Mouse (Mus musculus) mesoderm, embryonic 11.5 days (tissue): Measurements from ENCODE around the gene Cox7a1.
A peak's percentile ranks its signal among the peaks of the same experiment; 100 is the strongest.
"Not testable (repeated sequence)": the region's sequence is repeated elsewhere in the genome, so short reads cannot be mapped to it uniquely, and the experiment has no call there.

Source experiments
- DNase-seq: peaks from one replicate; pipeline ENCODE4 v3.0.0-alpha.2; 2012; ENCODE audit warnings: low read depth, low spot score

Cox7a1 gene

DNA sequence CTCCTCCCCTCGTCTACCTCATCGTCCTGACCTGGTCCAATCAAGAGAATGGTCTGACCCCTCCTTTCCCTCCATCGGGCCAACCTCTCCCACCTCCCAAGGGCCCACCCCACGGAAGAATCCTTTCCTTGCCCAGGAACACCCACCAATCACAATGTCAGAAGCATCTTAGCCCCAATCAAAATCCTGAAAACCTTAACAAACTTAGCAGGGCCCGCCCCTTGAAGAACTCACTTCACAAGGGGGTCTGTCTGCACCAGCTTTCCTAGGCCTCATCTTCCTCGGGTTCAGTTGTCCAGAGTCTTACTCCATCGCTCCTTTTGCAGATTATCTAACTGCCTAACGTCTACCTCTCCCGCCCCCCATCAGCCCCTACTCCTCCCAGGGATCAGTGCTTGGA is 9.1 kb downstream of the Cox7a1 start:
- peak; percentile 43 for DNase-seq

DNA sequence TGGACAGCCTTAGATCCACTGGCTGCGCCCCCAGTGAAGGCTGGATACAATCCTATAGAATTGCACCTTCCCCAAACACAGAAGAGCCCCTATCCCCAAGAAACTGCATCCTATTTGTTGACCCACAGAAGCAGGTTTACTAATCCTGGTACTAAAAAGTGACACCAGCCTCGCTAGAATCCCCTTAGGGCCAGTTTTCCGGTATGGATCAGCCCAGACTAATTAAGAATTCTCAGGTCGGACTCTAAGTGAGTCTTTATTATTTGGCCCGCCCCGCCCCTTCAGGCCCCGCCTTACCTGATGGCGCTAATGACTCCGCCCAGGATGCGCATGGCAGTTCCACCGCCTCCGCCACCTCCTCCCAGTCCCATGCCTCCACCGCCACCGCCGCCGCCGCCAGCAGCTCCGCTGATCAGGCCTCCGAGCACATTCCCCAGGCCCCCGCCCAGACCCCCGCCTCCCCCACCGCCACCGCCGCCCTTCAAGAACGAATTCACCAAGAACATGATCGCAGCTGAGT is 9.7 kb downstream of the Cox7a1 start:
- DNase-seq: peak; percentile 65

DNA sequence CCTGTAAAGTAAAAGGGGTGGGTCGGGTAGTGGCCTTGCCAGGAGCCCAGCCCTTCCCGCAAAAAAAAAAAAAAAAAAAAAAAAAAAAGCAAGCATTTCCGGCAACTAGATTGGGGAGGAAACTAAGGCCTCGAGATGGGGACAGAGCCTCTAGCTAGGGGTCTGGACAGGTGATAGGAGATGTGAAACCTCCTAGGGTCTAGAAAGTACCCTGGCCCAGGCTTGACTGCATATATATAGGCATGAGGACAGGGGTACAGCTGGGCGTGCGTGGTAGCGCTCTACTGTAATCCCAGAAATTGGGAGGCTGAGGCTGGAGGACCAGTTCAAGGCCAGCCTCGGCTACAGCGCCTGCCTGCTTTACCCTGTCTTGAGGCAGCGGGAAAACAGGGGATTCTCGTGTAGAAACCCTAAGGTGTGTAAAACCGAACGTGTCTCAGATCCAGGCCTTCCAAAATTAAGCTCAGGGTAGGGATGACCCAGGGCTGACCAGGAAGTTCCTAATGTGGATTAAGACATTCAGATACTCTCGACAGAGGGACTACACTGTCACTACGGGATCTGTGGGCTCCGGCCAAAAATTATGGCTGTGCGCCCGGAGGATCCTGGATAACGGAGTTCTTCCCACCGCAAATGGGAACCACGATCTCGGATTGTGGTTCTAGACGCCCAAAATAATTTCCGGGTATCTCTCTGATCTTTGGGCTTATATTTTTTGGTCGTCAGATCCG is 10.3 kb downstream of the Cox7a1 start:
- no peak for DNase-seq

DNA sequence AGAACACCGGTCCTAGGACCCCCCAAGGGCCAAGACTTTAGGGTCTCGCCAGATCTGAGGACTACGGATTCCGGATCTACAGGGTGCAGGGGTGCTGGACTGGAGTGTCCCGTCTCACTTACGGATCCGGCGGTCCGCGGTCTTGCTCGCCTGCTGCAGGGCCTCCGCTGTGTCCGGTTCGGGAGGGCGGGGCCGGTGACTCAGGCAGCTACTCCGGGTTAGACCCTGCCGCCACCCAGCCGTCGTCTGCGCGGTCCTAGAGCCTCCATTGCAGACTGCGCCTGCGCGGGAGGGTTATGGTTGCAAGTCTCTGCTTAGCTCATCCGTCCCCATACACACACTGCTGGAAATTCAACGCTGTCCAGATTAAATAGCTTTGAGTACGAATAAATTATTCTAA is 10.9 kb downstream of the Cox7a1 start:
- DNase-seq: peak; percentile 96

DNA sequence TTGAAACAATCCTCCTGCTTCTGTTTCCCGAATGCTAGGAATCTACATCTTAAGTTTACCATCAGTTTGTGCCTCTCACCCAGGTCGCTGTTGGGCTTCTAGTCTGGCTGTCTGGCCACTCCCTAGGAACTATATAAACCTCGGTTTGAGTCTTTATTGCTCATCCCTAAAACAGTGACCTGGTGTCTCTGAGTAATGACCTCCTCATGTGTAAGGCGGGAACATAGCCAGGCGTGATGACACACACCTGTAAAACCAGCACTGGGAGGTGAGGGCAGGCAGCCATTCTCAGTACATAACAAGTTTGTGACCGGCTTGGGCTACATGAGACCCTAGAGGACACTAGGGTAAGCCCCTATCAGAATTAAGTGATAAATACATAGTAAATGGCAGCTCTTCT is 11.5 kb downstream of the Cox7a1 start:
- no peak for DNase-seq

DNA sequence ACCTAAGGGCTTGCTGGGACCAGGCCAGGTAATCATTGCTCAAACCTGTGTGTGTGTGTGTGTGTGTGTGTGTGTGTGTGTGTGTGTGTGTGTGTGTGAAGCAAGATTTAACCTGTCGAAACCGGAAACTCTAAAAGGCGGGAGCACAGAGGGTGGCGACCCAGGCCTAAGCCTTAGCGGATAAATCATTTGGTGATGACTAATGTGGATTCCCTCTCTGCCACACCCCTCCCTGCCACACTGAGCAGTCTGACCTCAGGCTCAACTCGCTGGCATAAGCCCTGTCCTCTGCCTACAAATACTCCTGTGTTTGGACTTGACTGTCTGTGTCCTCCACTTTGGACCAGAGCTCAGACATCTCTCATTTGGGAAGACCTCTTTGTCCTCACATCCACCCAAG is 12.2 kb downstream of the Cox7a1 start:
- DNase-seq: no peak

DNA sequence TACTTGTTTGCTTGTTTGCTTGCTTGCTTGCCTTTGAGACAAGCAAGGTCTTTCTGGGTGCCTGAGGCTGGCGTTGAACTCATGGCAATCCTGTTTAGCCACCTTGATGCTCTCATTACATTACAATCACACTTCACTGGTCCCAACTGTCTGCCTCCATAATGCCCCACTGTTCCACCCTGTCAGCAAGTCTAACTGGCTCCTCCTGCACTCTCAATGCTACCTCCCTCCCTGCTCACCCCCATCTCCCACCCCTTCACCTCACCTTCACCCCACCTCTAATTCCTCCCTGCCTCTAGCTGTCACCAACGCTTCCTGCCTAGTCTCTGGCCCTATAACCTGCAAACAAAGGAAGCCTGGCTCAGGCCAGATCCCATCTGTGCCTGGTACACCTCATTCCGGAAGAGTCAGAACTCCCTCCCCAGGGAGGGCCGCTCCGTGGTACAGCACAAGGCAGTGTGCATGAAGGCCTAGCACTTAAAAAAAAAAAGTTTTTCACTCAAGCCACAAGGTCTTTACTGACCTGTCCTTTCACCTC is 13.7 kb downstream of the Cox7a1 start:
- no peak for DNase-seq

DNA sequence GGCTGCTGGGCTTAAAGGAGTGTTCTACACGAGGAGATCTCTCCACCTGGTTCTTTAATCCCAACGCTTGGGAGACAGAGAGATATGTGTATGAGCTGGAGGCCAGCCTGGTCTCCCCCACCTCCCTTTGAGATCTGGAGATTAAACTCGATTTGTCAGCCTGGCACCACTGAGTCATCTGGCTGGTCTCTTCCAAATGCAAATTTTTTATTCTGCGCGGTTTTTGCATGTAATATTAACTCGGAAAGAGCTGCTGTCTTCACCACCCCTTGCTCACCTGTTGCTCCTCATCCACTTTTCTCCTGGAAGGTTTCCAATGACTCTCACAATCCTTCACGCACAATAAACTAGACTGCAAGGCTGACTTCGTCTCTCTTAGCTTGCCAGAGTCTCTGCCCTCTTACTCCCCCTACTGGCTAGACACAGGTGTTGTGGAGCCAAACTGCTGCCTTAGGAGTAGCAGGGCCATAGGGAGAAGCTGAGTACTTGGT is 14.6 kb downstream of the Cox7a1 start, which contains the start of gene Capns1:
Capns1 (minus strand) TSS at position 331 of the 491 bp plus-strand sequence.
- DNase-seq: peak; percentile 87

DNA sequence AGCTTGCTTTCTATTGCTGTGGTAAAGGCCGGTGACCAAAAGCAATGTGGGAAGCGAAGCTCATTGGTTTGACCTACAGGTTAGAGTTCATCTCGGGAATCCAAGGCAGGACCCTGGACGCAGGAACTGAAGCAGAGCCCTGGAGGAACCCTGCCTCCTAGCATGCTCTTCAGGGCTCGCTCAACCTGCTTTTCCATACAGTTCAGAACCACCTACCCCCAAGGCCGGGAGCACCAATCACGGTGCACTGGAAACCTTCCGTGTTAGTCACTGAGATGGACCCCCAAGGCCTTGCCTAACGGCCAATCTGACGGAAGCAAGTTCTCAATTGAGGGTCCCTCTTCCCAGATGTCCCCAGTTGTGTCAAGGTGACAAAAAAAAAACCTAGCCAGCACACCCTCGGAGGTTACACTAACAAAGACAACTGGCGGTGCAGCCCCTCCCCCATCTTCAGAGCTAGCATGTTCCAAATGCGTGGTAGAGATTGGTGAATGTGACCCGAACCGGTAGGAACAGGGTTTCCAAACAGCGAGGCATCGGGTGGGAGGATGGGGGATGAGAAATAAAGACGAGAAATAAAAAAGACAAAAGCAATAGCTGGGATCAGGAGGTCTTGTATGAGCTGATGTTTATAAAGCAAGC is 15.7 kb downstream of the Cox7a1 start:
- DNase-seq: no peak

DNA sequence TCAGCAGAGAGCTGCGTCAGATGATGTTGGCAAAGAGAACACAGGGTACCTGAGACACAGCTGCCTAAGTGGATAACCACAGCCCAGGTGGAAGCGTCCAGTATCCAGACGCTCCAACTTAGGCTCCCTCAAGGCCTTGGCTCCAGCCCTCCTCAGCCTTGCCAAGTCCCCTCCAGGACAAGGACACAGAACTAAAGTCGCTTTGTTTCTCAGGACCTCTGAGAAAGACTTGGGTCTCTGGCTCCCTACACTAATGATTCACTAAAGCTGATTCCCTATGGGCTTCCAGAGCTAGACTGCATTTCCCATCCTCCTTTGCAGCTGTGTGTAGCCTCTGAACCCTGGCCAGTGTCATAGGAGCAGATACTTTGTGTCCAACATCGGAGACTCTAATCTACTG is 16.3 kb downstream of the Cox7a1 start:
- DNase-seq: no peak

DNA sequence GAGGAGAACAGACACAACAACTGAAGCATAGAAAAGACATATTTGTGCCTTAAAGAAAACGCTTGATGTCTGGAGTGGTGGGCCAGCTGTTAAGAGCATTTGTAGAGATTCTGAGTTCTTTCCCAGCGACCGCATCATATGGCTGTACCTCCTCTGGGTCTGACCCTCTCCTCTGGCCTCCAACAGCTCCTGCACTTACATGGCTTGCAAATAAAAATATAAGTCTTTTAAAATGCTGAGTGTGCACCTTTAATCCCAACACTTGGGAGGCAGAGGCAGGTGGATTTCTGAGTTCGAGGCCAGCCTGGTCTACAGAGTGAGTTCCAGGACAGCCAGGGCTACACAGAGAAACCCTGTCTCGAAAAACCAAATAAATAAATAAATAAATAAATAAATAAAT is 16.7 kb downstream of the Cox7a1 start:
- not testable (repeated sequence) for DNase-seq

DNA sequence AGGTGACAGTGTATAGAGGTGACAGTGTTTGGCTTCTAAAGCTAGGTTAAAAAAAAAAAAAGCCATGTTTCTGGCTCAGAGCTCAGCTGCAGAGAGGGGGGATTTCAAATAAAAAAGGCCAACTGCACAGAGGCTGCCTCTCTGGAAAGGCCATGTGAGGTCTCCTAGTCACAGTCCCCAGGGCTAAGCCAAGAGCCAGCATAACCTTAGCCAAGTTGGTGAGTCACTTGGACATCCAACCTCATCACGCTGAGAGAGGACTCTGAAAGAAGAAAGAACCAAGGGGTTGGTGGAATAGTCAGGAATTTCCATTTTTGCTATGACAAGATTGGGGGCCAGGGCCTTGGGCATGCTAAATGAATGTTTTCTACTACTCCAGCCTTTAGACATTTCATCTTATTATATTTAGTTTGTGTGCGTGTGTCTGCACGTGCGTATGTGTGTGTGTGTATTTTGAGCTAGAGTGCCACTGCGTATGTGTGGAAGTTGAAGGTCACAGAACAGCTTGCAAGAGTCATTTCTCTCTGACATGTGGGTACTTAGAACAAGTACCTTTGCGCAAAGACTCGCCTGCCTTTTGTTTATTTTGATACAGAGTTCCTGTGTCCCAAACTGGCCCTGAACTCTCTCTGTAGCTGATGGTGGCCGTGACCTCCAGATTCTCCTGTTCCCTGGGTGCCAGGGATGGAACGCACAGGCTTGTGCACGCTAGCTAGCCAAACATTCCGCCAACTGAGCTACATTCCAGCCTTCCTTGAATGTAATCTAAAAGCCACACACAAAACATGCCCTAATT is 19.1 kb downstream of the Cox7a1 start:
- DNase-seq: no peak

DNA sequence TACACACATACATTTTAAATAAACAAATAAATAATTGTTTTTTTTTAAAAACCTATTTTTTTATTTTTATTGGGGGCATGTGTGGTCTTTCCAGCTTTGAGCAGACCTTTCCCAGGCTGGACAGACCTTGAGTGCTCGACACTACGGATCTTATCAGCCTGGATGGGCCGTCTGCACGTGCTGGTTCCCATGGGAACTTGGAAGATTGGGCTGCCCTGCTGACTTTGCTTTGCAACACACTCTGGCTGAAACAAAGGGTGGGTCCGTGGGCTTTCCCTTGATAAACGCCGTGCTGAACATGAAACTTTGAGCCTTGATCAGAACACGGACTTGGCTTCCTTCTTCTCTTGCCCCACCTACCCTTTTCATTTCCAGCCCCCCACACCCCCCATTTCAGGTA is 20.4 kb downstream of the Cox7a1 start:
- no peak for DNase-seq

DNA sequence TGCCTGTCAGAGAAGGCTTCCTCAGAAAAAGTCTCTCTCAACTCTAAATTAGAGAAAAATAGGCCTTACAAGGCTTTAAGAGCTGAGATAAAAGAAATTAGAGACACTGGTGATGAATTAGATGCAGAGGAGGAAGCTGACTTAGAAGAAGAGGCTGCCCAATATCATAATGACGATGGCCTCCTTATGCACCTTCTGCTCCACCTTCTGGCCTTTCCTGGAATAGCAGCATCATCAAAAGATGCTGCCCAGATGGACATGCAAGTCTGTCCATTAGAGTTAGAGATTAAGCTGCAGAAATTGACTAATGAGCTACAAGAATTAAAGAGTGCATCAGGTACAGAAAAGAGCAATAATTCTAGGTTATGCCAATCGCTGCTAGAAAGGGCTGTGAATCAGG is 21.4 kb downstream of the Cox7a1 start:
- DNase-seq: peak; percentile 65

DNA sequence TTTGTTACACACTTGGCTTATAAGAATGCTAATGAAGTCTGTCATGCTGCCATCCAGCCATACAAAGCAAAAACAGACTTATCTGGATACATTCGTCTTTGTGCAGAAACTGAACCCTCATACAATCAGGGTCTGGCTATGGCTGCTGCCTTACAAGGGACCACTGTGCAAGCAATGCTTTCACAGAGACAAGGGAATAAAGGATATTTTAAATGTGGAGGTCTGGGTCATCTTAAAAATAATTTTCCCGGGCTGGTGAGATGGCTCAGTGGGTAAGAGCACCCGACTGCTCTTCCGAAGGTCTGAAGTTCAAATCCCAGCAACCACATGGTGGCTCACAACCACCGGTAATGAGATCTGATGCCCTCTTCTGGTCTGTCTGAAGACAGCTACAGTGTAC is 22.4 kb downstream of the Cox7a1 start:
- DNase-seq: not testable (repeated sequence)

DNA sequence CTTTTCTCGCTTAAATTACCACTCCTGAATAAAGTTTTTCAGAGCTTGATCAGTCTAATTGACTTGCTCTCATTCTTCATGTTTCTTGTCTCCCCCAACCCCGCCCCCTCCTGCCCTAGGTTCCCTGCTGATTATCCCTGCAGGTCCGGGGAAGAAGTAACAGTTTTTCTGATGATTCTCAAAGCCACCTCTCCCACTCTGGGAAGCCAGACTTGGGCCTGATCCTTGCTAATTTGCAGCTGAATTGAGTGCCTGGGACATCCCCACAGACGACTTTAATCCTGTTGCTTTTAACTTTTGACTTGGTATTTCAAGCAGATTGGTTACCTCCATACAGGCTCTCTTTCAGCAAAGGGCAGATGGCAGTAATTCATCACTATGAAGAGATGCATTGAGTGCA is 27.1 kb downstream of the Cox7a1 start:
- no peak for DNase-seq

DNA sequence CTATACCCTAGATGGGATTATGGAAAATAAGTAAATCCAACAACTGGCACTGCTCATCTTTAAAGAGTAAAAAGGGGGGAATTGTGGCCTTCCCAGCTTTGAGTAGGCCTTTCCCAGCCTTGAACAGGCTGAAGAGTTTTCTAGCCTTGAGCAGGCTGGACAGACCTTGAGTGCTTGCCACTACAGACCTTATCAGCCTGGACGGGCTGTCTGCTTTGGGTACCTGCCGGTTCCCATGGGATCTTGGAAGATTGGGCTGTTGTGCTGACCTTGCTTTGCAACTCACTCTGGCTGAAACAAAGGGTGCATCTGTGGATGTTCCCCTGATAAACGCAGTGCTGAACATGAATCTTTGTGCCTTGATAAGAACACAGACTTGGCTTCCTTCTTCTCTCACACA is 29.9 kb downstream of the Cox7a1 start:
- no peak for DNase-seq

DNA sequence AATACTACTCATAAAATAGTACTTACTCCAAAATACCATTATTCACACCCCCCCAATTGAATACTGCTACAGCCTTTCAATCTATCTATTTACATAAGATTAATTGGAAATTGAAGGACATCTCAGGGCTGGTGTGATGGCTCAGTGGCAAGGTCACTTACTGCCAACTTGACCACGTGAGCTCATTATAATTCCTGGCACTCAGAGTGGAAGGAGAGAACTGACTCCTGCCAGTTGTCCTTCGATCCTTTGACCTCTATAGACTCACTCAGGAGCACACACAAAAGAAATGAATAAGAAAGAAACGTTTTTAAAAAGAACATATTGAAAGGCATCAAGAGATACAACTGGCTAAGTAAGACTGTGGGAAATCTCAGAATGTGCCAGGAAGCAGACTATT is 31.9 kb downstream of the Cox7a1 start:
- DNase-seq: no peak

DNA sequence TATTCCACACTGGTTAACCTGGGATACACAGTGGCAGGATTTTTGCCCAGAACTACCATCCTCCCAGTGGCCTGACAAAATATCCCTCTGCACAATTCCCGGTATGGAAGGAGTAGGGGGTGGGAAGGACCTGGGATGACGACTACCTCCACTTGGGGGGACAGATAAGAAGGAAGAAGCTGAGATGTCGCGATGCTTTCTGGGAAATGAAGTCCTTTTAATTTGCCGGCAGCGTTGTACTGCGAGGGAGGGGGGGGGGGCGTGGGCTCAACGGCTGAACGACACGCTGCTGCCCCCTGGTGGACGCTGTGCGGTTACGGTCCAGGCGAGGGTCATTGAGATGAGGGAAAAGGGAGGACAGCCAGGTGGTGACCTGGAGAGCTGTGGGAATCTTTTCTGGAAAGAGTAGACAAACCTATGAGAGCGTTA is 32.8 kb downstream of the Cox7a1 start:
- DNase-seq: peak; percentile 92

DNA sequence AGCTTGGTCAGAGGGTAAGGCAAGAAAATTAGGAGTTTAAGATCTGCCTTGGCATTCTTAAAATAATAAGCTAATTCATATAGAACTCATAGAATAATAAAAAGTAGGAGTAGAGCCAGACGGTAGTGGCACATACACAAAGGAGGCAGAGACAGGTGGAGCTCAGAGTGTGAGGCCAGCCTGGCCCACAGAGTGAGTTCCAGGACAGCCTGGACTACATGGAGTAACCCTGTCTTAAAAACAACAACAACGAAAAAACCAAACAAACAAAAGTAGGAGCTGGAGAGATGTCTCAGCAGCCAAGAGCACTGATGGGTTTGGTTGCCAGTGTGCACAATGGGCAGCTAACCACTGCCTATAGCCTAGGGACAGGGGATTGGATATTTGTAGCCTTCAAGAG is 33.3 kb downstream of the Cox7a1 start:
- no peak for DNase-seq

DNA sequence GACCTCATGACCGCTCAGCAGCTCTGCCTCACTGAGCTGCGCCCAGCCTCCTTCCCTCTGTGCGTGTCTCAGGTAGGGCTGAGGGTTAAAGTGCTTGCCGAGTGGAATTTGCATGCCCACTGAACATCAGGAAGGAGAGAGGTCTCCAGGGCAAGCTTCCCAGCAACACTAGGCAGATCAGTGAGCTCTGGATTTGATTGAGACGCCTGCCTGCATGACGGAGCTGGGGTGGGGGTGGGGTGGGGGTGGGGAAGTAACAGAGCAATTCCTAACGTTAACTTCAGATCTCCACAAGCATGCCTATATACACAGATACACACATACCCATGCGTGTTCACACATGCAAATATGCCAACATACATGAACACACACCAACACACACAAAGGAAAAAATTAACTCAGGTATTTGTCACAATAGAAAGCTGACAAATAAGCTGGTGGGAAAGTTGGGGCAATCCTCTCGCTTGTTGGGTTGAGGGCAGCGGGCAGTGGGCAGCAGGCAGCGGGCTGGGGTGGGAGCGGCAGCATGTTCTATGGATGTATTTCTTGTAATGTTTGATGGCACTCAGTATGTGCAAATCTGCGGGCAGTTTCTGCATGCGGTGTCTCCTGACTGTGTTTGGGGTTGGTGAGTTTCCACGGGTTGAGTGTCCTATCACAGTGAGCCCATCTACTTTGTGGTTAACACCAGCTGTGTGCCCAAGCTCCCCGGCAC is 35.5 kb downstream of the Cox7a1 start:
- DNase-seq: peak; percentile 71
